Mouse (Mus musculus) testis, postnatal 14 days (tissue): Measurements from ENCODE around the gene Sema3g.

ENCODE experiments used
- DNase-seq: peaks from one replicate; pipeline ENCODE4 v3.0.0; 2021; ENCODE audit warnings: low spot score

Sema3g gene

DNA sequence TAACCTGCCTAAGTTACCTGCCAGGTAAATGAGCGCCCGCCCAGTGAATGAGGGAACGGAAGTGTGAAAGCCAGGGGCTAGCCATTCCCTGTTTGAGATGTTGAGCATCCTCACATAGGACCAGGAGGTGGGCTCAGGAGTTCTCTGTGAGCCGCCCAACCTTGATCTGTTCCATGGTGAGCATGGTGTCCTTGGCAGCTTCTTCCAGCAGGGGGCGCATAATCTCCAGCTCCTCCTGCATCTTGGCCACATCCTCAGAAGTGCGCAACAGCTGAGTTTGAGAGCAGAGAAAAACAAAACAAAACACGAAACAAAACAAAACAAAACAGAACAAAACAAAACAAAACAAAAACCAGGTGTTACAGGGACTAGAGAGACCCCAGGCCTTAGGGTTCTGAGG lies 54.5 kb downstream of the Sema3g start:
- DNase-seq: peak; percentile 52
